Mouse (Mus musculus) stomach, postnatal 0 days (tissue): Measurements from ENCODE around the gene Maml1.

Source experiments
- CTCF ChIP-seq: IDR thresholded peaks from 2 replicates; pipeline ENCODE4 v1.5.1; 2016; ENCODE audit warnings: antibody characterized with exemption, low read depth, mild to moderate bottlenecking, moderate library complexity
- EP300 ChIP-seq: optimal IDR thresholded peaks from 2 replicates; pipeline ENCODE3; 2016; ENCODE audit warnings: antibody characterized with exemption

DNA sequence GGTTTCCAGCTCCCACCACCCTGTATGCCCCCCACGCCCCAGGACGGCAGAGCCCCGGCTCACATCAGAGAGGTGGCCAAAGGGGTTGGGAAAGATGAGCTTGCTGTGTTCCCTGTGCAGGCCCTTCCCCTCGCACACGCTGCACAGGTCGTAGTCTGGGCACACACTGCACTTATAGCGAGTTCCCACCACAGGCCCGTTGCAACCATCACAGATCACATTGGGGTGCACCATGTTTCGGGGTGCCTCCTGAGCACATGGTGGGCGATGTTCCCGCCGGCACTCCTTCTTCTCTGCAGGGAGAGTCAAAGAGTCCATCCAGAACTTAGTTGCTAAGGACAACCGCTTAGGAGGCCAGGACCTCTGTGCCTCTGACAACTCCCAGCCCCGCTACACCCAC lies 84.8 kb downstream of the Maml1 start:
- no peak for TF ChIP-seq CTCF
- no peak for TF ChIP-seq EP300
